Mouse (Mus musculus) neural tube, embryonic 13.5 days (tissue): Measurements from ENCODE around the gene H2-Ke6. TPM values are rescaled to one million over a fixed set of nuclear protein-coding genes. Genes with fewer than 3 reads are reported as not detected.
A peak's percentile ranks its signal among the peaks of the same experiment; 100 is the strongest.

Experiments
- ATAC-seq: fragments of 200-750 bp; cut with Nextera tagmentation; 2 replicates; pipeline ENCODE4 v1.8.0; 2017; ENCODE audit warnings: low read depth, mild to moderate bottlenecking, moderate TSS enrichment, moderate library complexity
- H3K27ac ChIP-seq: fragments of 300-500 bp; sonication (generic); replicated peaks from 2 replicates; pipeline ENCODE4 v1.5.1; 2015; ENCODE audit warnings: moderate library complexity, mild to moderate bottlenecking, inconsistent platforms
- H3K27me3 ChIP-seq: fragments of 300-500 bp; sonication (generic); 2 replicates; pipeline ENCODE4 v1.6.1; 2015; ENCODE audit warnings: mild to moderate bottlenecking, inconsistent platforms
- H3K36me3 ChIP-seq: fragments of 300-500 bp; sonication (generic); 2 replicates; pipeline ENCODE4 v1.6.1; 2015; ENCODE audit warnings: mild to moderate bottlenecking, inconsistent platforms
- H3K4me1 ChIP-seq: fragments of 300-500 bp; sonication (generic); replicated peaks from 2 replicates; pipeline ENCODE4 v1.6.1; 2015; ENCODE audit warnings: inconsistent platforms
- H3K4me2 ChIP-seq: fragments of 300-500 bp; sonication (generic); 2 replicates; pipeline ENCODE4 v1.6.1; 2015; ENCODE audit warnings: inconsistent platforms, mild to moderate bottlenecking, moderate library complexity
- H3K4me3 ChIP-seq: fragments of 300-500 bp; sonication (generic); 2 replicates; pipeline ENCODE4 v1.5.1; 2015; ENCODE audit warnings: mild to moderate bottlenecking, inconsistent platforms
- H3K9ac ChIP-seq: fragments of 300-500 bp; sonication (generic); 2 replicates; pipeline ENCODE4 v1.6.1; 2015; ENCODE audit warnings: moderate library complexity, mild to moderate bottlenecking, inconsistent platforms
- H3K9me3 ChIP-seq: fragments of 300-500 bp; sonication (generic); 2 replicates; pipeline ENCODE4 v1.6.1; 2016; ENCODE audit warnings: inconsistent platforms
- WGBS: fragments of 180-500 bp; shearing (Covaris S2); methylation state at CpG from one replicate; pipeline ENCODE4 v1.1.7; 2015; 5-methylcytosine and 5-hydroxymethylcytosine counted together
- polyA plus RNA-seq: library from polyadenylated mRNA; unstranded; fragments of >200 nt; fragmentation: Nextera tagmentation; extraction: Ambion mirVana; gene quantifications from 2 replicates; pipeline ENCODE4 v1.2.1, GENCODE M21; 2015

Gene H2-Ke6
- polyA plus RNA-seq, 1 experiment from 2014 or later: 61.7 TPM

DNA sequence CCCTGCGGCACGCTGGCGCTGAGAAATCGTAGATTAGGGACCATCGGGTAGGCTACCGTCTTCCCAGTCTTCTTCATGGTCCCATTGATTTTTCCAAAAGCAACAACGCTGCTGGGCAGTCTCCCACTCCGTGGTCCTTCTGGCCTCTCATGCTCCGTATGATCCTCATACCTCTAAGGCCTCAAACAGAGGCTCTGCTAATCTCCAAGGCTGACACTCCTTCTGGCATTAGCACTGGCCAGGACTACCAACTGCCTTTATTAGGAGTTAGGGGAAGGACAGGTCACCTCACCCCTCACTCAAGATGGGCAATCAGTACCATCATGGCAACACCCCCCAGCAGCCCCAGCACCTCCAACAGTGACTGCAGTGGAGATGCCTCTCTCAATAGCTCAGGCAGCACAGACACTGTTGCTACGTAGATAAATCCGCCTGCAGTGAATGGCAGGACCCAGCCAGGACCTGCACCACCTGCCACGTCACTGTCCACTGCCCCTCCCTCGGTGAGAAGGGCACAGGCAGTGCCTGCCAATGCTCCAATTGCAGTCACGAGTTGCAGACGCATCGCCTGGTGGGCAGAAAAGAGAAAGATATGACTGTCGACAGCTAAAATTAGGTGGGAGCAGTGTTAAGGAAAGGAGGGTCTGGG lies 765 bp upstream of the H2-Ke6 start:
- no peak for ATAC-seq
- Histone ChIP-seq H3K4me2 (peak overlapping the region; percentile 100), H3K9me3 (no peaks in the 10 kb centered on the region), H3K9ac (peak overlapping the region; percentile 96), H3K27ac (peak overlapping the region; percentile 99), H3K4me3 (peak overlapping the region; percentile 87), H3K36me3 (peaks cover 22% of the 10 kb centered on the region), H3K27me3 (no peaks in the 10 kb centered on the region), H3K4me1 (peaks cover 78% of the 10 kb centered on the region)
- 49% methylated on average over 17 of the region's 17 CpGs for WGBS

DNA sequence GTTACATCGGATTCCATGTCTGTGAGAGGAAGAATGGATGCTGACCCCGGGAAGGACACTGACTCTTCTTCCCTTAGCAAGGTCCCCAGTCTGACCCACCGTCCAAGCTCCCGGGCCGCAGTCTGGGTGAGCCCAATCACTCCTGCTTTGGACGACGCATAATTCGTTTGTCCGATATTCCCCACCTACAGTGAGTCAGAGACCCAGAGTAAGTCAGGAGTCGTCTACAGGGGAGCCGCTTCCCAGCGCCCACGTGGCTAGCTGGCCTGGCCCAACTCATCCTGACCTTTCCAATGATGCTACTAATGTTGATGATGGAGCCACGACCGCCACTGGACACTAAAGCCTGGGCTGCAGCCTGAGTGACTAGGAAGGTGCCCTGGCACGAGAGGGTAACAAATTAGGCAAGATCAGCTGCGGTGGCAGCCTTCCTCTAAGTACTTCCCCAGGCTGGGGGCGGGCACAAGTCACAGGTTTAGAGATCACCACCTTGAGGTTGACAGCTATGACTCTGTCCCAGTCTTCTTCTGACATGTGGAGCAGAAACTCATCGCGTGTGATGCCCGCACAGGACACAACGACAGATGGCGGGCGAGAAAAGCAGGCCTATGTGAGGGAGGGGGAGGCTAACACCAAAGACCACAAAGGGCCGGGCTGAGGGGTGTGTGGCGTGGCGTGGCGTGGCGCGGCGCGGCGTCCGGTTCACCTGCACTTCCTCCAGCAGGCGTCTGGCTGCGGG lies 774 bp downstream of the H2-Ke6 start:
- WGBS: 4% methylated on average over 36 of the region's 36 CpGs
- Histone ChIP-seq H3K27ac (peak overlapping the region; percentile 99), H3K4me3 (peak overlapping the region; percentile 87), H3K4me2 (peak overlapping the region; percentile 100), H3K9me3 (no peaks in the 10 kb centered on the region), H3K9ac (peak overlapping the region; percentile 96), H3K36me3 (peaks cover 33% of the 10 kb centered on the region), H3K27me3 (no peaks in the 10 kb centered on the region), H3K4me1 (peaks cover 73% of the 10 kb centered on the region)
- no peak for ATAC-seq

DNA sequence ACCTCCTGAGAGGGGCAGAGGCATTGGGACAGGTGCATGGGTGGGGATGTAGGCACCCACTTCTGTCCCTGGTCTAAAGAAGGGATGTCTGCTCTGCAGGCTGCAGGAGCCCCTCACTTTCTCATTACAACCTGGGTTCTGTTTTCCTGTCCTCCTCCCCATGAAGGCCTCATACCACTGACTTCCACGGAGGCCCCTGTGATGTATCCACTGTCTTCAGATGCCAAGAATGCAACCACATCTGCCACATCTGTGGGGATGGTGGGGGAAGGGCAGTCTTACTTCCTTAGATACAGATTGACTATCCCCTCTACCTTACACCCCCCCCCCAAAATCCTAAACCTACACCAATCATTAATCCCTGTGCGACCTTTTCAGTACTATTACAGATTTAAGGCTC lies 1.6 kb downstream of the H2-Ke6 start:
- peak overlapping the region; percentile 99 for H3K27ac ChIP-seq
- no peaks in the 10 kb centered on the region for H3K9me3 ChIP-seq
- WGBS: 11% methylated on average over 2 of the region's 2 CpGs
- H3K4me3 ChIP-seq: peak overlapping the region; percentile 87
- H3K27me3 ChIP-seq: no peaks in the 10 kb centered on the region
- peak overlapping the region; percentile 100 for H3K4me2 ChIP-seq
- no peak for ATAC-seq
- H3K36me3 ChIP-seq: peaks cover 41% of the 10 kb centered on the region
- peak overlapping the region; percentile 96 for H3K9ac ChIP-seq
- peaks cover 73% of the 10 kb centered on the region for H3K4me1 ChIP-seq

DNA sequence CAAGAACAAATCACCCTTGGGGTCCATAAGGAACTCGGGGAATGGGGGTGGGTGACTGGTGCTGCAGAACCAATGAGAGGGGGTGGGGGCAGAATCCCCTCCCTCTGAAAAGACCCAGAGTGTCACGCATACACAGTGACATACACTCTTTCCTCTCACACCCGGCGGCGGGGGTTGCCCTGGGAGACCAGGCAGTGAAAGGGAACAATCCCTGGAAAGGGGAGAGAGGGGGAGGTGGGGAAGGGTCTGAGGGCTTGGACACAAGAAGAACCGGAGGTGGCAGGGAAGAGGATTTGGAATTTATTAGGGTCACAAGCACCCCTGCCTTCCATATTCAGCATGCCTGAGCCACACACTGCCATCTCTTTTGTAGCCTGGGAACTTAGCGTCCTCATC lies 2.1 kb downstream of the H2-Ke6 start:
- H3K9me3 ChIP-seq: no peaks in the 10 kb centered on the region
- peaks cover 71% of the 10 kb centered on the region for H3K4me1 ChIP-seq
- H3K4me3 ChIP-seq: peak overlapping the region; percentile 87
- peak; percentile 13 for ATAC-seq
- H3K36me3 ChIP-seq: peaks cover 45% of the 10 kb centered on the region
- H3K27ac ChIP-seq: peak overlapping the region; percentile 99
- H3K9ac ChIP-seq: peak overlapping the region; percentile 96
- H3K27me3 ChIP-seq: no peaks in the 10 kb centered on the region
- peak overlapping the region; percentile 100 for H3K4me2 ChIP-seq
- 4% methylated on average over 7 of the region's 7 CpGs for WGBS

- H3K9ac ChIP-seq: peak overlapping the region; percentile 96
- peaks cover 64% of the 10 kb centered on the region for H3K4me1 ChIP-seq
- peaks cover 51% of the 10 kb centered on the region for H3K36me3 ChIP-seq
- peak overlapping the region; percentile 99 for H3K27ac ChIP-seq
- peak; percentile 5; the same call in 1 of the 2 replicates for ATAC-seq
- H3K27me3 ChIP-seq: no peaks in the 10 kb centered on the region
- peak overlapping the region; percentile 100 for H3K4me2 ChIP-seq
- peak overlapping the region; percentile 87 for H3K4me3 ChIP-seq
- under 1% methylated on average over 56 of the region's 57 CpGs for WGBS
- H3K9me3 ChIP-seq: 0 out of 2 replicates have a peak, but pooled peaks cover 6% of the 10 kb centered on the region
Measured at GRCm38 (mm10) chr17:34024861-34025755, 2.8 kb downstream of the H2-Ke6 start.

DNA sequence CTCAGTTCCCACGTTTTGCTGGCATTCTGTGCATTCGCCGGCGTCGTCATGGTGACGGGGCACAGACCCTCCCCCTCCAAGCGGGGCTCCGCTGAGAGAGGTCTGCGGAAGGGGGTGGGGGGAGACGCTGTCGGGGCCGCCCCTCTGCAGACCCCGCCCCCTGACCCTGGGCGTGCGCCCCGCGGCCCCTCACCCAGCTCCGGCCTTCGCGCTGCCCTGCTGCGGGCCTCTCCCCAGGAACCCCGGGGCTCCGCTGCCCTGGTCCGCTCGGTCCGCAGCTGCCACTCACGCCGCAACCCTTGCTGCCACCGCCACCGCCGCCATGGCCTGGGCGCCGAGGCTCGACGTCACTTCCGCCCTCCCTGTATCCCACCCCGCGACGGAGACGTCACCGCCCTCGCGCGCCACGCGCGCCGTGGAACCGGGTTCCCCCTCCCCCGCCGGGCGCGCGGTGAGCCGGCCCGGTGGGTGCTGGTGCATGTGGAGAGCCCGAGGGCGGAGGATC lies 3.5 kb downstream of the H2-Ke6 start, which contains the start of gene Ring1:
Gene Ring1, minus strand, starts transcription at position 364 of the 505 bp plus-strand sequence.
- ATAC-seq: peak; percentile 65
- Histone ChIP-seq H3K4me1 (peaks cover 57% of the 10 kb centered on the region), H3K9ac (peak within 1 kb of the TSS; percentile 96), H3K9me3 (peaks cover 12% of the 10 kb centered on the region; the same call in 1 of the 2 replicates), H3K27me3 (no peaks in the 10 kb centered on the region), H3K4me3 (peak within 1 kb of the TSS; percentile 87), H3K4me2 (peak within 1 kb of the TSS; percentile 100), H3K36me3 (peaks cover 48% of the 10 kb centered on the region), H3K27ac (peak within 1 kb of the TSS; percentile 99)
- WGBS: under 1% methylated on average over 52 of the region's 58 CpGs

- H3K9me3 ChIP-seq: peaks cover 16% of the 10 kb centered on the region; the same call in 1 of the 2 replicates
- no peaks in the 10 kb centered on the region for H3K27me3 ChIP-seq
- peak overlapping the region; percentile 87 for H3K4me3 ChIP-seq
- peaks cover 41% of the 10 kb centered on the region for H3K36me3 ChIP-seq
- peak overlapping the region; percentile 100 for H3K4me2 ChIP-seq
- peaks cover 50% of the 10 kb centered on the region for H3K4me1 ChIP-seq
- no peak for ATAC-seq
- peak overlapping the region; percentile 96 for H3K9ac ChIP-seq
- 69% methylated on average over 9 of the region's 9 CpGs for WGBS
- peak overlapping the region; percentile 99 for H3K27ac ChIP-seq
Measured at GRCm38 (mm10) chr17:34023678-34024077, 4.2 kb downstream of the H2-Ke6 start.

DNA sequence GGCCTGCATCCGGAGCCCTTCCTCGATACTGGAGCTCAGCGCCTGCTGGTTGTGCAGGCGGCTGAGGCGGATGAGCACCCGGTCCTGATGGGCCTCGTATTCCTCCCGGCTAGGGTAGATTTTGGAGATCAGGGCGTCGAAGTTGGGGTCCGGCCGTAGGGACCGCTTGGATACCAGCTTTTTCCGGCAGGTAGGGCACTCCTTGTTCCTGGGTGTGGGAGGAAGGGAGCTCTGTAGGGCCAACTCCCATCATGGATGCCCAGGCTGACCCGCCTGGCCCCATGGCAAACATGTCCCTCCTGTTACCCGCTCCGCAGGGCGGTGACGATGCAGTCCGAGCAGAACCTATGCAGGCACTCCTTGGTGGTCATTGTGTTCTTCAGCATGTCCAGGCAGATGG lies 4.9 kb downstream of the H2-Ke6 start:
- Histone ChIP-seq H3K27me3 (no peaks in the 10 kb centered on the region), H3K4me3 (no peak overlapping the region), H3K9ac (no peak overlapping the region), H3K9me3 (peaks cover 16% of the 10 kb centered on the region; the same call in 1 of the 2 replicates), H3K4me1 (peaks cover 43% of the 10 kb centered on the region), H3K36me3 (peaks cover 36% of the 10 kb centered on the region), H3K27ac (no peak overlapping the region), H3K4me2 (no peak overlapping the region)
- 95% methylated on average over 20 of the region's 20 CpGs for WGBS
- no peak for ATAC-seq

GRCm38 (mm10) chr17:34022414-34022783 lies 5.5 kb downstream of the H2-Ke6 start:
- Histone ChIP-seq H3K4me2 (no peak overlapping the region), H3K4me1 (peaks cover 38% of the 10 kb centered on the region), H3K4me3 (no peak overlapping the region), H3K27ac (no peak overlapping the region), H3K36me3 (peaks cover 36% of the 10 kb centered on the region), H3K9me3 (peaks cover 16% of the 10 kb centered on the region; the same call in 1 of the 2 replicates), H3K27me3 (no peaks in the 10 kb centered on the region), H3K9ac (no peak overlapping the region)
- WGBS: 92% methylated on average over 14 of the region's 14 CpGs
- ATAC-seq: no peak

DNA sequence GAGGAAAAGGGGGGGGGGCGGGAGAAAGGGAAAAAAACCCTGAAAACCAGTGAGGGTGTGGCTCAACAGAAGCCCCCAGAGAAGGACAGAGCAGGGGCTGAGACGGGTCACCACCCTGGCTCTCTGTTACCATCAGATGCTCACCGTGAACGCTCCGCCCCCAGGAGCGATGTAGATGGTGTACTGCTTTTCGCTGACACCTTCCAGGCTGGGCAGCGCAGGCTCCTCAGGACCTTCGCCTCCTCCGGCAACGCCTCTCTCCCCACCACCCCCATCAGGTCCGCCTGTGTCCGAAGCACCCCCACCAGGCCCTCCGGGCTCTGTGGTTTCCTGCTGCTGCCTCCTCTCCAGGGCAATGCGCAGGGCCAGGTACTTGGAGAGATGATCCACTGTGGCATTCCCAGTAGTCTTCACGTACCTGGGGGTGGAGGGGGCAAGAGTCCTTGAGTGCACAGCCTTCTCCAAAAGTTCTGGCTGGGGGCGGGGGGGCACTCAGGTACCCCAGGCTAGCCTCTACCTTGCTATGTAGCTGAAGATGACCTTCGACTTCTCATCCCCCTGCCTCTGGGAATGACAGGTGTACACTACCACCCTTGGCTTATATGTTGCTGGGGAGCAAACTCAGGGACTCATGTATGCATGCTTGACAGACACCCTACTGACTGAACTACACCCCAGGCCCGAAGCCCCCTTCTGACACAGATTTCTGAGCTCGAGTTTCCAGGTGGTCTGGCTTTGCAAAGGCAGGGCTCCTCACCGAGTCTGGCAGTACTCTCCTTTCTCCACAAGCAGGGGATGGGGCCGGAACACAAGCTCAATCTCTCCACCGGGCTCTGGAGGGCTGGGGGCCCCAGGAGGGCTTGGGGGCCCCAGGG lies 6.1 kb downstream of the H2-Ke6 start:
- Histone ChIP-seq H3K4me2 (no peak overlapping the region), H3K4me1 (peaks cover 32% of the 10 kb centered on the region), H3K4me3 (no peak overlapping the region), H3K27me3 (no peaks in the 10 kb centered on the region), H3K9me3 (peaks cover 16% of the 10 kb centered on the region; the same call in 1 of the 2 replicates), H3K27ac (no peak overlapping the region), H3K9ac (no peak overlapping the region), H3K36me3 (peaks cover 36% of the 10 kb centered on the region)
- ATAC-seq: no peak
- 95% methylated on average over 23 of the region's 23 CpGs for WGBS

DNA sequence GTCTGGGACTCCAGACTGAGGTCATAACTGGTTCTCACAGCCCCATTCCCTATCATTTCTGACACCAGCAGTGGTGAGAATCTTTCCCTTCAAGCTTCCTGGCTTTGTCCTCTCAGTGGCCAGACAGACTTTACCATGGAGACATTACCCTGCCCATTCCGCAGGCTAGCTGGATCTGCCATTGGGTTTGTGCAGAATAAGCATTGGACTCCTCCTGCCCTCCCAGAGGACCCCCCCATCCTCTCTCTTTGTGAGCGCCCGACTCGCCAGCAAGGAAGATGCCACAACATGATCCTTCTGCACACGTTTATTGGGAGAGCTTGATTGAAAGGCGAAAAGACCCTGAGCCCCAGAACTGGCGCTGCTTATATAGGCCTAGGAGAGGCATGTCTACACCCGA lies 14.4 kb downstream of the H2-Ke6 start:
- no peak overlapping the region for H3K4me3 ChIP-seq
- H3K9ac ChIP-seq: no peak overlapping the region
- no peaks in the 10 kb centered on the region for H3K4me1 ChIP-seq
- H3K36me3 ChIP-seq: peaks cover 5% of the 10 kb centered on the region; the same call in 1 of the 2 replicates
- no peak overlapping the region for H3K27ac ChIP-seq
- ATAC-seq: no peak
- H3K27me3 ChIP-seq: no peaks in the 10 kb centered on the region
- H3K4me2 ChIP-seq: no peak overlapping the region
- 85% methylated on average over 8 of the region's 8 CpGs for WGBS
- H3K9me3 ChIP-seq: 0 out of 2 replicates have a peak, but pooled peaks cover 4% of the 10 kb centered on the region
